Mouse (Mus musculus): Measurements from ENCODE around the gene Nolc1.
A peak's percentile ranks its signal among the peaks of the same experiment; 100 is the strongest.

Nolc1 gene

GRCm38 (mm10) chr19:46075616-46076607 lies at the start of gene Nolc1:
Nolc1 (plus strand) TSS chr19:46075863.
- peak; percentile 99 for DNase-seq

GRCm38 (mm10) chr19:46026567-46026966 lies 49.1 kb upstream of the Nolc1 start:
- no peak for DNase-seq

- DNase-seq, result no peak
Measured at GRCm38 (mm10) chr19:46028747-46029320, 46.8 kb upstream of the Nolc1 start.

GRCm38 (mm10) chr19:46029652-46030051 lies 46.0 kb upstream of the Nolc1 start:
- no peak for DNase-seq

DNA sequence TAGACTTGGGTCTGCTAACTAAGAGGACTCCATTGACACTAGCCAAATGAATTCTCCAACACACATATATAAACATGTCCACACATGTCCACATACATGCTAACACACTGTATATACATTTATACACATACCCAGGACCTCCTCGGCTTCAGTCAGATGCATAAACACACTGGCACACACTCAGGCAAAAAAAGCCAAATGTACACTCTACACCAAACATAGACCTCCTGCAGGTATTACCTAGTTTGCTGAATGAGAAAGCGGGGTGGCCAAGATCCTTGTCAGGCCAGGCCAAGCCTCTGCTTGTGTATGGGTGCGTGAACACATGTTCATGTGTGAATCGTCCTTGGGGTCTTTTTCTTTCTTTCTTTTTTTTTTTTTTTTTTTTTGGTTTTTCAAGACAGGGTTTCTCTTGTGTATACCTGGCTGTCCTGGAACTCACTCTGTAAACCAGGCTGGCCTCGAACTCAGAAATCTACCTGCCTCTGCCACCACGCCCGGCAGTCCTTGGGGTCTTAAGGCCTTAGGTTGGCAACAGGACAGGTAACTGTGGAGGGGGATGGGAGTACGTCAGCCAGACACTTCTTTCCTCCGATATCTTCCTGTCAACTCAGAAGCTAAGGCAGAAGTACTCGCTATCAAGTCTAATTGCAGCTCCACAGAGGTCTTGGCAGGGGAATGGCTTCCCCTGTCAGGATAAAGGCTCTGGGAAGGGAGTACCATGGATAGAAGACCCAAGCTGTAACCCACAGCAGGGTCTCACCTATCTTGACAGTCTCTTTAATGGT lies 45.3 kb upstream of the Nolc1 start:
- DNase-seq, result no peak

DNA sequence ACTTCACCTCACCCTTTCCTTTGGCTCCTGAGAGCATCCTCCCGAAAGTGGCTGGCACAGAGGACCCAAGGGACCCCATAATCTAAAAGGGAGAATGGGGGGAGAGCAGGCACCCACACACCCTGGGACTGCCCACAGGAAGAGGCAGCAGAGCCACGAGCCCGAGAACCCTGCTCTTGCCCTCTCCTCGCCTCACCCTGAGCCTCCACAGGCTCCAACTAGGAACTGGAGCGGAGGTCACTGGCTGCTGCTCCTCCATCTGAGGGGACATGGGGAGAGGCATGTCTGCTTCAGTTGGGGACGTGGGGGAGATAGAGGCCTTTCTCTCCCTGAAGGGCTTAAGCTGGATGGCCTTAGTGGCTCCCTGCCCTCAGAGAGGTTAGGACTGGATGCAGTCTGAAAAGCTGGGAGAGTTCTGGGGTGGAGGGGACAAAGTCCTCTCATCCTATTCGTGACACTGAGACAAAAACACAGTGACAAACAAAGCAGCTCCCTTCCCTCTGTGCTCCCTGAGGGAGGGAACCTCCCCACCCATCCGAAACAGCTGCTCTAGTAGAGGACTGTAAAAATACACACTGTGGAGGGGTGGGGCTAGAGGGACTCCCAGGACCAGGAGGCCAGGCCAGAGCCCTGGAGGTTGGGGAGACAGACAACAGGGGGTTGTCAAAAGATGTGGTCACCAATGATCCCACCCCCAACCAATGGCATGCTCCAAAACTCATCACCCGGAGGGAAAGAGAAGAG lies 43.8 kb upstream of the Nolc1 start:
- no peak for DNase-seq

DNA sequence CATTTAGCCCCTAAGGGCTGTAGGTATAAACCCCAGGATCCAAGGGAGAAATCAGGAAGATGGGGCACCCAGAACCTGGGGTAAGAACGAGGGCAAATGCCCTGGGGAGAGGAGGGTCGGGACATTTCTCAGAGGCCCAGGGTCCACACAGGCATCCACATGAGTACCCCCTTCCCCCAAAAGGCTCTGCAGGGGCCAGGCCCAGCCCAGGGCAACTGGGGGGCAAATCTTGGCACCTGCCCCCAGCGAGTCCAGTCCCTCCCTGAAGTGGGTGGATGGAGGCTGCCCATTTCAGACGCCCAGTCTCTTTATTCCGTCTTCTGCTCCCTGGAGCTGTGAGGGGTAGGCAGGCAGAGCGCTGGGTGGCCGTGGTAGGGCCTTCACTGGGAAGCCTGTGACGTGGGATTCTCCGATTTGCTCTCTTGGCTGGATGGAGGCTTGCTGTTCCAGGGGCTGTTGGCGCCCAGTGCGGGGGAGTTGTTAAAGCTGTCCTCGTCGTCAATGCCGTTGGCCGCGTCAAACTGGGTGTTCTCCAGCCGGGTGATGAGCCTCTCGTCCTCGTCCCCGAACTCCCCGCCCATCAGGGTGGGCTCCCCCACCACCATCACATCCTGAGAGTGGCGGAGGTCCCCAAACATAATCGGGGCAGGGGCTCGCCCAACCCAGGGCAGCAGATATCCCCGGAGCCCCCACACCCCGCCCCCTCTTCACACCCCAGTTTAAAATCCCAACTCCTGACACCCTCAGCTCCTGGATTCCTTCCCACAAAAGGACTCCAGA lies 42.7 kb upstream of the Nolc1 start:
- DNase-seq, result no peak

DNA sequence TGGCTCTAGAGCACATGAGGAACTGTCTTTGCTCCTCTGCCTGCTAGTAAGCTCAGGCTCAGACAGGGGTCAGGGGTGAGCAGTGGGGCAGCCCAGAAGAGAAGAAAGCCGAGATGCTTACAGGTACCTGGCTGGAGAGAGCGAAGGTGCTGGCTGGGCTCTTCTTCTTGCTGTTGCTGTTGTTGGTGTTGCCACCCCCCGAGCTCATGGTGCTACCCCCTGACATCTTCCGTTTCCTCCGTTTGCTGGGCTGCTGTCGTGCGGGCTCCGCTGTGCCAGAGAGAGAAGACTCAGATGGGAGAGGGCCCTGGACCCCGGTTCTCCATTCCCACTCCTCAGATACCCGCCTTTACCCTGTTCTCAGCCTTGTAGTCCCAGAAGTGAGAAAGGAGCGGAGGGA lies 41.8 kb upstream of the Nolc1 start:
- DNase-seq, result no peak

DNA sequence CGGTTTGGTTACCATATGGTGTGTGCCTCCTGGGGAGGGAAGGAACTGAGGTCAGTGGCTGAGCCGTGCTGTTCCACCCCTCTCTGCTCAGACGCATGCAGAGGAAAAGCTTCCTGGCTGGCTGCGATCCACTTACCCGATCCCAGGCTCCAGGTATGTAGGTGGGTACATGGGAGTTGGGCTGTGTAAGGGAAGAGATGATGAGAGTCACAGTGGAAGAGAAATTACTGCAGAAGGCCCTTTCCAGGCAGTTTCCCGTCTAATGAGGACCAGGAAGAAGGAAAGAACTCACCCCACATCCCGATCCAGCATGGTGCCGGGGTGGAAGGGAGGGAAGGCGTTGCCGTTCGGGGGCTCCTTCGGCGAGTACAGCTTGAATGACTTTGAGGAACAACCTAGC lies 39.7 kb upstream of the Nolc1 start:
- no peak for DNase-seq

GRCm38 (mm10) chr19:46036477-46037242 lies 39.0 kb upstream of the Nolc1 start:
- DNase-seq, result no peak

DNA sequence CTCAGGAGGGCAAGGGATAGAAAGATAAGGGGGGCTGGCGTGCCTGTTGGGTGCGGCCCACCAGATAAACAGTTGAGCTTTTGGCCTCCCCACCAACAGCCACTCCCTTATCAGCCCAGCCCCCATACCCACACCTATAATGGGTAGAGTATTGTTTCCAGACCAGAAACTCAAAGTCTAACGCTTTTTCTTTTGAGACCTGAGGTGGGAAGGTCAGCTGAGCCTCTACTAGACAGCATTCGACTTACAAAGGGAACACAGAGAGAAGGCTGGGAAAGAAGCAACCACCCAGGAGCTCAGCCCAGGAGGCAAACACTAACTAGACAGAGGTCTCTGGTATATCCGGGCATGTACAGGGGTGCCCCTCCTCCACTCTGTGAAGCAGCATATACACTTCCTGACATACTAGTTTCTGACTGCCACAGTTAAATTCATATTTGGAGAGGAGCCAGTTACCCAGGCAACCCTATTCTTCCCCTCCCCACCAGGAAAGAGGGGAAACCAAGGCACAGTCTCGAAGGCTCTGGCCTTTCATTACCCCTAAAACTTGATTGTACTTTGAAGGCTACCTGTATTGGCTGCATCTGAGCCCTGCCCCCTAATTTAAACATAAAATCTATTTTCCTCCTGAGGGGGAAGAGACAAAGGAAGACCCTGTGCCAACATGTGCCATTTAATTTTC lies 38.3 kb upstream of the Nolc1 start:
- peak in 1 of 2 experiments; percentile 39 for DNase-seq

GRCm38 (mm10) chr19:46037925-46038850 lies 37.5 kb upstream of the Nolc1 start:
- peak in 1 of 2 experiments; percentile 23 for DNase-seq

- peak in 1 of 2 experiments; percentile 23 for DNase-seq
Measured at GRCm38 (mm10) chr19:46038851-46039260, 36.8 kb upstream of the Nolc1 start.

- DNase-seq, result peak; percentile 86 to 88
Measured at GRCm38 (mm10) chr19:46039478-46039877, 36.2 kb upstream of the Nolc1 start.

DNA sequence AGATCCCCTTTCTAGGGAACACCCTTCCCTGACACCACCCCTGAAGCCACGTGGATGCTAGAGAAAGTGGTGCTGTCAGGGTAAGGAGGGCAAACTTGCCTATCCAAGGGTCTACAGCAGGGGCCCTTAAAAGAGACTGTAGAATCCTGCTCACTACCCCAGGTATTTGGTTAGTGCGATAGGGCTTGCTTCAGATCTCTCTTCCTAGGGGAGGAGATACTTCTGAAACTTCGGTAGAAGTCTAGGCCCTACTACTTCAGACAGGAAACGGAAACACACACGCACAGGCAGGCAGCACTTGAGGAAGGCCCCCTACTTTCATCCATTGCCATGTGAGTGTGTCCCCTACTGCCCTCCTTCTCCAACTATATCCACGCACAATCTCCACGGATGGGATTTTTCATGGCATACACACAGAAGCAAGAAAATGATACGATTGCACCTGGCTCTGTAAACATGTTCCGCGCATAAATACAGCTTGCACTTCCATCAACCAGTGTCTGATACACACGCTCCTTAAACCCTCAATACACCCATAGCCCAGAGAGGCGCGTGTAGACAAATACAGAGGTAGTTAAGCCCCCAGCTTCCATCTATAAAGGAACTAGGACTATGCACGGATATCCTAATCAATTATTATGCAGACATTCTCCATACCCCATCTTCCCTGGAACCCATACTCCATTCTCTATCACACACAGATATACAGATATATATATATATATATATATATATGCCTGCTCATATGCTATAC lies 35.3 kb upstream of the Nolc1 start:
- peak in 1 of 2 experiments; percentile 30 for DNase-seq

DNA sequence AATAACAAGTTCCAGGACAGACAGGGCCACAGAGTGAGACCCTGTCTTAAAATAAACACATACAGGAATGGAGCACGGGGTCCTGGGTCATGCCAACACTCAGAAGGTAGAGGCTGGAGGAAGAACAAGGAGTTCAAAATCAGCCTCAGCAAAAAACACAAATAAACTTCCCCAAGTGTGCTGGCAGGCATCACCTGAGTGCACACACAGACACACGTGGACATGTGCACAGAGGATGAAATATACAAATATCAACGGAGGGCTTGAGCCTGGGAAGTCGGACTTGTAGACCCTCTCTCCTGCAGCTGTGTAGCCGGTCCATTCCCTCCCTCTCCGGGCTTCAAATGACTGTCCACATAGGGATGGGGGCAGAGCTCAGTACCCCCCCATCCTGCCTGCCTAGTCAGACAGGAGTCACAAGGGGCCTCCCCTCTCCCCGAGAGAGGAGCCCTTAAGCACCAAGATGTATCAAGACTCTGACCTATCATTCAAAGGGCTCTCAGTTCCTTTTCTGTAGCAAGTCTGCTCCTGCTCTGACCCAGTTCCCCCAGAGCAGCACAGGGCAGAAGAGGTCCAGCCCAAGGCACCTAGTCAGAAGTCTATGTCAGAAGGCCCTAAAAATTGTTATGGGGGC lies 34.2 kb upstream of the Nolc1 start:
- peak in 1 of 2 experiments; percentile 30 for DNase-seq

DNA sequence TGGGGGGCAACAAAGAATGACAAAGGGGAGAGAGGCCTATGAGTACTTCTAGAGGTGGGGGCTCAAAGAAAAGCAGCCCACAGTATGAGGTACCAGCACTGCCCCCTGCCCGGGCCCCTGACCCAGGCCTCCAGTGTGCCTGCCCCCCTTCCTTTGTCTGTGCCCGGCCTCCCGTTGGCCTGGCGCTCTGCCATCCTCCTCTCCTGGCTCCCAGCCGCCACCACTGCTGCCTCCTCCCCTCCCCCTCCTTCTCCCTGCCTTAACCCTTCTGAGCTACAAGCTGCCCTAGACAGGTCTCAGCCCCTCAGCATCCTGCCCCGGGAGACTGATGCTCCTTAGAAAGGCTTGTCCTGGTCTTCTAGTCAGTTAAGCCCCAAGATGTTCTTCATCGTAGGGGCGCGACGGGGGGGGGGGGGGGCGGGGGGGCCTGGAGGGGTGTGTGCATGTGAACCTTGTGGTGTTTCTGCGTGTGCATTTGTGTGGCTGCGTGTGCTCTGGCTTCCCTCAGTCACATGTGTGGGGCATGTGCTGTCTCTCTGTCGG lies 33.7 kb upstream of the Nolc1 start:
- DNase-seq, result peak in 1 of 2 experiments; percentile 52
